Mouse (Mus musculus) thymus, postnatal 36 days (tissue): ENCODE measurements at regions not wholly inside any gene's neighbourhood (a gene's known extent, or its start where the extent isn't known, plus 50 kb on each side); places are given as distances from the start of the nearest gene placed in this dataset.

ENCODE experiments used
- DNase-seq, 2 experiments: peaks; one replicate each; pipeline ENCODE4 v3.0.0; 2022; ENCODE audit warnings: mixed read lengths in 2 of 2

DNA sequence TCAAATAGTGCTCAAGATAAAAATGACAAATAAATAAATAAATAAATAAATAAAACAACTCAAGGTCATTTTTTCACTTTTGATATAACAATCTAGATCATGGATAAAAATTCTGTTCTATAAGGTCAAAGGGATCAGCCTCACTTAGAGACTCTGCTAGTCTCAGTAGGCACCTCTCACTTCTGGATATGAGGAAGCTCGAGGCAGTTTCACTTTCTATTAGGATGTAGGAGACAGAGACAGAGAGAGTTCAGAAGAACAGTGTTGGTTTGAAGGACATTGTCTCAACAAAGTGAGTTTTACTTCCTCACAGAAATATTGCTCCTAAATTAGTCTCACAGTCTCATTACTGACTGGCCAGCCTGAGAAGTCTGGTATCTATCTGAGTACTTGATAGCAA is 458.9 kb downstream of the Trib2 start:
- DNase-seq, result no peak

DNA sequence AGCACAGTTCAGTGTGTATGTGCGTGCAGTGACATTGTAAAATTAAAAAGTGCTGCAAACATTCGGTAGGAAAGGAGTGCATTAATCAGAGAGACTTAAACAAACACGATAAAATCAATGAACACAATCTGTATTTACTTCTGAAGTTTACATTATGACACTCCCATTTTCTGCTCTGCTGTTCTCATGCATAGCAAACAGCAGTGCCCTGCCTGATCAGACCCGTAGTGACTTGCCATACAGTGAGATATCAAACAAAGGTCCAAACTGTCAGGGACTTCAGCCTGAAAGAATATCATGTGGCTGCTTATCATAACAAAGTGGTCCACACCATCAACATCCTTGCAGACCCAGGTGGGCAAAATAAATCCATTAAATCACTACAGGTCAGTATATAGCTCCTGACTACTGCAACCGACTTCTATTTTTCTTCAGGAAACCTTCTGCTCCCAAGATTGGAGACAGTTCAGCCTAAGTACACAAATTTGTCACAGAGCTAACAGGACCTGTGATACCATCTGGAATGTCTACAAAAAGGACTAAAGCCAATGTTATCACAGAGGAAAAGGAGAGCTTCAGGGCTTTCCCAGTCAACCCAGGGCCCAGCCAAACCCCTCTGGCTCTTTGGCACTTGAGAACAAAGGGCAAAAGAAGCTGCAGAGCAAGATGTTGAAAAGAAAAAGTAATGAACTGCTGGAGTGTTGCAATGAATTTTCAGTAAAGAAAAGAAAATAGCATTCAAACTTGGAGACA is 495.8 kb downstream of the Trib2 start:
- DNase-seq, result no peak

DNA sequence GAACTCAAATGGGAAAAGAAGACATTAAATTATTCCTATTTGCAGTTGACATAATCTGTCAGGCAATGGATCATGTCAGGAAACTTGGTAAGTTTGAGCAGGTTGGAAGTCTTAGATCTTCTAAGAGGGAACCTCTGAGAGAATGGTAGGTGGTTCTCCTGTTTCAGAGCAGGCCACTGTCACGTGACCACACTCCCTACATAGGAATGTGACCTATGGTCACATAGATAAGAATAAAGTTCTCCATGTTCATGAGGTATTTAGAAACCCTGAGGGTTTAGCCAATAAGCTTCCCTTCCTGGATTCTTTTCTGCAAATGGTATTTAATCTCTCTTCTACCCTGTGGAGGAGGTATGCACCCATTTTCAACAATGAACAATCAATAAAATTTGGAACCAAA is 497.1 kb downstream of the Trib2 start:
- no peak for DNase-seq

DNA sequence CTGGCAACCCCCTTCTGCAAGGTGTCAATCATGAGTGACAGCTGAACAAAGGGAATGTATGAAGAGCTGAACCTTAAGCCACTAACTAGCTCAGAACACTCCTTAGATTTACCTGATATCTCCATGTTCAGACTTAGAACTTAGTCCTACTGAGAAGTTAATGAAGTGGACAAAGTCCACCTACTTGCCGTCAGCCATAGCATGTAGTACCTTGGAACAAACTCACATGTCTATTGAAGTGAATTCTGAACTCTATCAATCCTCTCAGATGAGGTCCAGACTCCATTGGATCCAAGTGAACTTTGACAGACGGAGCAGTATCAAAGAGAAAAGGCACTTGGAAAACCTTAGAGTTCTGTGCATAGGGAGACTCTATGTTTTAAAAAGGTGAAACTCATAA is 521.8 kb downstream of the Trib2 start:
- DNase-seq, result no peak

DNA sequence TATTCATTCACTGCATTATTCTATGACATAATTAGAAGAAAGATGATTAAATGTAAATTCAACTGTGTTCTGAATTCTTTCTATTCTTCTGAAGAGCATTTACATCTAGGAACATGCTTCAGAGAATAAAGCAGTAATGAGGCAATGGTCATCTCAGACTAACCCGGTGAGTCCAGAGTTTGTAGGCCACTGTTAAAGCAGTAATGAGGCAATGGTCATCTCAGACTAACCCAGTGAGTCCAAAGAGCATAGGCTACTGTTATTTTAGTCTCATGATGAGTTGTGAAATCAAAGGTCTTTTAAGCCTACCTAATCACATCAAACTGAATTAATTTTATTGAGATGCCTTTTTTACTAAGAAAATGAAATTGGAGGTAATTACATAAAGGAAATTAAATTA is 554.6 kb downstream of the Trib2 start:
- DNase-seq, result no peak

DNA sequence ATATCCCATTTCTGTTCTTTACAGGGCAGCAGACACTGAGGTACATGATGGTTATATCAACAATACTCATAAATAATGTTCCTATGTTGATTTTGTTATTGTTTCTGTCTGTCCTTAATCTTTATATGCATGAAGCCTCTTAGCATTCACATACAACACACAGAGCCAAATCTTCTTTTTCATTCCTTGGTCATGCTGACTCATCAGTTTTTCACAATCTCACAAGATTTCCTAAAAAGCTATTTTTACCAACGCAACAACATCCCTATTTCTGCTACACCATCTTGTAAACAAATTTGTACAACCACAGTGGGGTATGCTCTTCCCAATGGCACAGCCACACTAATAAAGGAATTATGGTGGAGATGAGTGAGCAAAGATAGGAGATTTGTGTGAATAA is 555.1 kb downstream of the Trib2 start:
- no peak for DNase-seq

DNA sequence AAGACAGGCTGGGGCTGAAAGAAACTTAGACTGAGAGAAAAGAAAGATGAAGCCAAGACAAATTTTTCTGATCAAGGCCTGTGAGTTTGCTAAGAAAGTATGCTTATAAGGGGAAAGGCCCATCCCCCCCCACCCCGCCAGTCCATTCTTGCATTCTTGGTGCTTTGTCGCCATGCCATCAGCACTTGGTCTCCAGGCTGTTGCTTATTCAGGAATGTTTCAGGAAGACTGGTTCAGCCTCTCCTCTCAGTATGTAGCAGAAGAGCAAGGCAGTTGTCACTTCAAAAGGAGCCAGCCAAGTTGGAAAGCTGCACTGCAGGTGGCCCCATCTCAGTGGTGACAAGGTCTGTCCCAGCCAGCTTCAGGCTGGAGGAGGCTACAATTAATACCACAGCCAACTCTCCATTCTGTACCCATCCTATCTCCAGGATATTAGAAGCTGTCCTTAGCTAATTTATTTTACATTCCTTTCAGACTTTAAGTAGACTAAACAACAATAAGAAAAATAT is 555.8 kb downstream of the Trib2 start:
- no peak for DNase-seq

DNA sequence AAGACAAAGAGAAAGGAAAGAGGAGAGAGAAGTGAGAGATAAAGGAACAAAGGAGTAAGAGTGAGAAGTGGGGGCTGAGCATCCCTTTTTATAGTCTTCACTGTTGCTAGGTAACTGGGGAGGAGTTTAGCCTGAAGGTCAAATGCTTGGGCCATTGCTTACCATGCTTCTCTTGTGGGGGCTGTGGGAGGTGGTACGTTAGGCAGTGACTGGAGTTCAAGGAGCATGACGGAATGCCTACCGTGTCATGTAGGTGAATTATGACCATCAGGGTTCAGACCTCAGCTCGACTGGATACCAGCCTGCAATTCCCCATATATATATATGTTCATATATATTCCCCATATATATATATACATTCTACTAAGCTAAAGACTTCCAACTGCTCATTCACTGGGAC is 571.8 kb downstream of the Trib2 start:
- DNase-seq, result no peak

DNA sequence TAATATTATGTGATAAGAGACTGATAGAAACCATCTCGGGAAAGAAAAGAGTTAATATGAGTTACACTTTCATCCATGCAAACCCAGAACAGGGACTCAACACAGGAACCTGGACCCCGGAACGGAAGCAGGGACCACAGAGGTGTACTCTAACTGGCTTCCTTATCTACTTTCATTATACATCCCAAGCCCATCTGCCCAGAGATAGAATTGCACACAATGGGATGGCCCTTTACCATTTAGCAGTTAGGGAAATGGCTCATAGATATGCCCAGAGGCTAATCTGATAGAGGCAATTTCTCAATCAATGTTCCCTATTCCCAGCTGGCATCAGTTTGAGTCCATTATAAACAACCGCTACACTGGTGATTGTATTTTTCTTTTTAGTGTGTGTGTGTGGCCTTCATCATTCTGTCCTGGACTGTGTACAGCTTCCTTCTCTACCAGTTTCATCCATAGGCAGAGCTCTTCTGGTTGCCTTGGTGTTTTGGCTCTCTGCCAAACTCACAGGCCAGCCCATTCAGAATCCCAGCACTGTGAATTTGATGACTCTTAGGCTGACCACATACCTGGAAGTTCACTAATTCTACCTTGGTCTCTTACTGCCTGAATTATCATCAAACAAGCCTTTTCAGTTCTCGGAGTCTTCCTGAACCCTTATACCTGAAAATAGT is 594.1 kb downstream of the Trib2 start:
- DNase-seq, result no peak

DNA sequence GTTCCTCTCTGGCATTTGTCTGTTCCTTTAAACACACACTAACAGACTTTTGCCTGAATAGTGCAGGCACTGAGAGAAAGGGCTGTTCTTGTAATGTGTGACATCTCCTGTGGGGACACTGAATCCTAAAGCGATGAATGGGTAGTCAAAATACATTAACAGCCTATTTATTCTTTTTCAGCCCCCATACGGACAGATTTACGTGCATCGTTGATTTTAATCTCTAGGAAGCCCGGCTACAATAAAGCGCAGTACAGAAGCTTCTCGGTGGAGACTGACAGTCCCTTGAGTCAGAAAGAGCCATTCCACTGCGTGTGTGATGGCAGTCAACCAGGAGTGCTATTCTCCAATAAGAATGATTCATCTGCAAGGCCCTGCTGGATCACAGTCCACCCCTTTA is 598.2 kb downstream of the Trib2 start:
- DNase-seq, result no peak

DNA sequence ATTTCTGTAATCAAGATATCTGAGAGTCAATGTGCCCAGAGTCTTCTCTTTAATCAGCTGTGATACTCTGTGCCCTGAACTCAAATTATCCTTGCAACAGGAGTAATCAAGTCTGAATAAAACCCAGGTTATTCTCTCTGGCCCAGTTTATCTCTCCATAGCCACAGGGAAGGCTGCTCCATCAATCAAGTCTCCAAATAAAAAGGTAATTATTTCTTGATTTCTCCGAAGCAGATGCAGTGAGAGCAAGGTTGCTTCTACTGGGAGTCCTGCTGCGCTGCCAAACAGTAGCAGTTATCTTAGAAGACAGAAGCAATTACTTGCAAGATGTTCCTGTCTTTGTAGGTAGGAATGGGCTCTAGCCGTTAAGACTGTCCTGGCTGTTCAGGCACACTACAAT is 600.5 kb downstream of the Trib2 start:
- DNase-seq, result no peak

DNA sequence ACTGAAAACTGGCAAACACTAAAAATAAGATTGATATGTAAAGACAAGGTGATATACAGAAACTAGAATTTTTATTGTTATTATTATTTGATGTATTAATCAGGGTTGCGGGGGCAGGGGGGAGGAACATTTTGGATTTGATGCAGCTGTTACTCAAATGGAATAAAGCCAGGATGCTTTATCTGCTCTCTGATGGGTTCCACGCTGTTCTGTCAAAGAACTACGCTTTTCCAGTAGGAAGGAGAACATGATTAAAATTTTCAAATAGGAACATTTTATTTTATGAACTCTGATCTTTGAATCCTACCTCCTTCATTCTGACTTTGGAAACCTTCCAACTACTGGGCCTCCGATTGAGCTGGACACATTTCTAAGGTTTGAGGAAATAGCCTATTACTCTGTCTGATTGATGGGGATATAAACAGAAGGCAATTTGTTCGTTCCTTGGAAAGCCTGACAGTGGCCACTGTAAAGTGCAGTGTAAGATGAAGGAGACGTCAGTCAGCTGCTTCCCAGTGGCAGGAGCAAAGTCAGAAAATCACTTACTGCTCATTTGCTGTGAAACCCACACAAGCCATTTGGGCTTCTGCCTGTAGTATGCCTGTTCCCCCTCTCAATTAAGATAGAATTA is 642.2 kb downstream of the Trib2 start:
- no peak for DNase-seq

DNA sequence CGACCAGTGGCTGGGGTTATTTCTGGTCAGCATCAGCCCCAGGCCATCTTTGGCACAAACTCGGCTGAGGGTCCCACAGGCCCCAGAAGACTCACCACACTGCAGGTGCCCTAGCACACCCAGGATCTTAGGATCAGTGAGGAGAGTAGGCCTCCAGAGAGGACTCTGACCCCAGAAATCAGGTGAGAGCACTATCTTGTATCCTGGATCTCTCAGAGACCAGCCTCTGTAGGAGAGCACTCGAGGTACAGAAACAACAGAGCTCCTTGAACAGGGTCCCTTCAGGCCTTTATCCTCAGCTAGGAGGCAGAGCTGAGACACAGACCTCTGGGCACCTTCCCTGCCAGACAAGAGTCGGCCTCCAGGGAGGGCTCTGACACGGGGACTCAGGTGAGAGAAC is 654.1 kb downstream of the Trib2 start:
- DNase-seq, result no peak

DNA sequence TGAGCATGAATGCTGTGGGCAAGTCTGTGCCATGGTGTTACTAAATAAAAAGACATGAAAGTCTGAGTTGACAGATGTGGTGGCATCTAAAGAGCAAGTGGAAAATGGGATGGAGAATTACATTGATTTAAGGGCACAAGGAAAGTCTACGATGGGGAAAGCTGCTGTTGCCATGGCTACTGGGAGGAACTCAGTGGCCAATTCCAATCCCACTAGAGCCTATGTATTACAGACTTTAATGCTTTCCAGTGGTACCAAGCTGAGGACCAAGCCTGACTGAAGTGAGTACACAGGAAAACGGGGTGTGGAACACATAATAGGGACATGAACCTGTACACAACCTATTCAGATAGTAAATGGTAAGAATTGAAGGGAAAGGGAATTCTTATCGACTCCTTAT is 654.9 kb downstream of the Trib2 start:
- DNase-seq, result no peak

DNA sequence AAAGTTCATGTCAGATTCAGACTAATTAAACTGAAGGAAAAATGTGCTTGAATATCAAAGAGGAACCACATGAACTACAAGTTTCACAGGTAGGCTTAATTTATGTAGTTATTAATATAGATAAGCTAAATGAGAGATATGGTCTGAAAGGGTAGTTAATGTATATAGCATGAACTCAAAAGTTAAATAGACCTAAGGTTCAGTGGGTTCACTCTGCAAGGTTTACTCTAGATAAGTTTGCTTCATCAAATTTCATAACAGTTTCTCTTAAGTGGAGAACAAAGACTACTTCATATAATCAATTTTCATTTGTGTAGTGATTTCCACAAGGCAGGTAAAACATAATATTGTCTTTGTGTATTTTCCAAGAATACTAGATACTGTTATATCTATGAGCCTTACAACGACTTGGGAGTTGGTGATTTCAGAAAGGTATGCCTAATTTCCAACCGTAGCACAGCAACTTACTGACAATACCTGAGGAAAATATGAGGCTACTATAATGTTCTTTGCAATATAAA is 656.2 kb downstream of the Trib2 start:
- DNase-seq, result no peak

DNA sequence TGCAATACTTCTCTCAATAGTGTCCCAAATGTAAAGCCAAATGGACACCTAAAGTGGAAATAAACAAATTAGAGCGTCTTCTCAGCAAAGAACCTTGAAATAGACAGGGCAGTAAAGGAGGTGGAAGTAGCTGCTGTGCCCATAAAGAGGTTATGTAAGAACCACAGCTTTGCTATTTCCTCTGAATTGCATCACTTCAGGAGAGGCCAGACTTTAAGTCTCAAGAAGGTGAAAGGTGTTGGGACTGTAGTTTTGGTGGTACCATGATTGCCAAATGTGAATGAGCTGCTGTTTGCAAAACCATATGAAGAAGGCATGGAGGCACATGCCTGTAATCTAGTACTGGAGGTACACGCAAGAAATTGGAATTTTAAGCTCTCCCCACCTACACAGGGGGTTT is 670.3 kb downstream of the Trib2 start:
- DNase-seq, result no peak

DNA sequence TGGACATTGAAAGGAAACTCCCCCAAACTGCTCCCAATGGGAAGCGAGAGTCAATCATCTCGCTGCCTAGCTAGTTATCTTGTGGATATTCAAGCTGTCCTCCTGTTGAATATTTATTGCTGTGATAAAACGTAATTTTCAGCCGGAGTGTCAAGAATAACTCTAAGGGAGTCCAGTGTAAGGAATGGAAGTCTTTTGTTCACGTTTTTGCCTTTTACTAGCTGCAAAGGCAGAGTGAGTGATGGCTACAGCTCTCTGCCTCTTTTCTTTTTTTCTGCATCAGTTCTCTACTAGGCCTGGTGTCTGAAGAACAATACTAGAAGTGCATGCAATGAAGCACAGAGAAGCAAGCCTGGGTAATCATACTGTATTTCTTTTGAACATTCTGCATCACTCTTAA is 679.7 kb downstream of the Trib2 start:
- no peak for DNase-seq

DNA sequence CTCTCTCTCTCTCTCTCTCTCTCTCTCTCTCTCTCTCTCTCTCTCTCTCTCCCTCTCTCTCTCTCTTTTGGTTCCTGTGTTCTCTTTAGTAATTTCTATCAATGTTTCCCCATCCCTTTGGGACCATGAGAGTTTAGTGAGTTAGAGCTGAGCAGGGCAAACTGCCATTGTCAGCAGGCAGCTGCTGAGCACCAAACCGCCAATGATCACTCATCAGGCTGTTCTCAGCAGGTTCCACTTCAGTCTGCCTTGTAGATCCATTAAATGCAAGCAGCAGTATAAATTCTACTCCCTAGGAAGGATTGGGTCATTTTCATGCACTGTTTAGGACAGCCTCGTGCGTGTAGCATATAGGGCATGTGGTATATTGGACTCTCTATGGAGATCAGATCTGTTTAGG is 692.5 kb downstream of the Trib2 start:
- DNase-seq, result no peak

DNA sequence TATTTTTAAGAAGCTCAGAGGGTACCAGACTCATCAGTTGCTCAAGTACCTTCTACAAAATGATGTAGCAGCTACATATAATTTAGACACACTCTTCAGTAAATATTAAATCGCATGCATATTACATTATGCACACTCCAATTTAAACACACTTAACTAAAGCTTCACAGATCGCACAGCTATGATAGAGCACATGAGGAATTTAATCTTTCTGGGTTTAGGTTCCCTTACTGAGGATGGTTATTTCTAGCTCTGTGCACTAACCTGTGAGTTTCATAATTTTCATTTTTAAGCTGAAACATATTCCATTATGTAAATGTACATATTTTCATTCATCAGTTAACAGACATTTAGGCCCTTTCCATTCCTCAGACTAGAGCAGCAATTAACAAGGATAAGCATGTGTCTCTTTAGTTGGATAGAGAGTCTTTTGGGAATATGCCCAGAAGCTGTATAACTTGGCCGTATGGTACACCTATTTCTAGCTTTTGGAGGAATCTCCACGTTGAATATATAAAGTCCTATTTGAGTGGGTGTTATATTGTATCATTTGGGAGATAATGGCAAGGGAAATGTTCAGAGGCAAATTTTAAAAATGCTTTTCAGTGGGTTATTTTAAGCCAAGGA is 694.0 kb downstream of the Trib2 start:
- DNase-seq, result no peak

DNA sequence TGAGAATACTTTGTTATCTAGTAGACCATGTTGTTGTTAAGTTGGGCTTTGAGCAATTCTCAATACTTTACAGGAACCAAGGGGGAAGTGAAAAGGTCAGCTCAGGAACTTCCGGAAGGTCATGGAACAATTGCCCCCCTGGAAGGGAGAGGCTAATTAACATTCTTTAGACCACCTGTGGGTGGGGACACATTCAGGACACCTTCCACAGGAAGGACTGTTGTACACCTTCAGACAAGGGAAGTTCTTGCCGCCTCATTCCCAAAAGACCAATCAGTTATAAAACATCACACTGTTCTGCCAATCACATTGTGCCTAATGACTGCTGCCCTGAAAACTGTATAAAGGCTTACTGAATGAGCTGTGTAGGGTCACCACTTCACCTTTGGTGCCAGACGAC is 701.2 kb downstream of the Trib2 start:
- no peak for DNase-seq

DNA sequence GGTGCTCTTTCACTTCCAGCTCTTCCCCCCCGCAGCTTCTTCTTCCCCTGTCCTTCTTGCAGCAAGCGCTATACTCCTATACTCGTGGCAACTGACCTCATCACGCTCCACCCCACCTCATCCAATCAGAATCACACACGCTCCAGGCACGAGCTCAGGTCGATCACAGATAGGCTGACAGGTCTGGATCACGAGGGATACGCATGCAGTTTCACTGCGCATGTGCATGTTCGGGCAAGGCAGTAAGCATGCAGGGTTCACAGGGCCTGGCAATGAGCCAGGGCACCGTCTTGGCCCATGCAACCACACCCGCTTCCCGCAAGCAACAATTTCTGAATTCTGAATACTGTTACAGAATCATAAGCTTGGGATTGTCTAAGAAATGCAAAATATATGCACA is 701.9 kb downstream of the Trib2 start:
- no peak for DNase-seq

DNA sequence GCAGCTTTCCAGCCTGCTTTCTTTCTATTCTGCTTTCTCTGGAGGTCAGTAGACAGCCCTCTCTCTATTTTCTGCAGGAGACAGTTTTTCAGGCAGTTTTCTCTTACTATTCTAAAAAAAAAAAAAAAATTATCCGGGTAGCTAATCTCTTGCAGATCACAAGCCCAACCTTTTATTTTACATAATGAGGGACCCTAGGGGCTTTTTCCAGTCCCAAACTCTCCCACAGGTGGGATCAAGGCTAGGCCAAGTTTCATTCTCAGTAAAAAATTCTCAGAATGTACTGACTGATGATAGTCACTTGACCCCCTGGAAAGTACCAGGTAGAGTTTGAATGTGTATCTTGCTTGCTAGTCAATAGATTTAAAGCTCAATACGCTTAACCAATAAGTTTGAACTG is 705.7 kb downstream of the Trib2 start:
- DNase-seq, result no peak

DNA sequence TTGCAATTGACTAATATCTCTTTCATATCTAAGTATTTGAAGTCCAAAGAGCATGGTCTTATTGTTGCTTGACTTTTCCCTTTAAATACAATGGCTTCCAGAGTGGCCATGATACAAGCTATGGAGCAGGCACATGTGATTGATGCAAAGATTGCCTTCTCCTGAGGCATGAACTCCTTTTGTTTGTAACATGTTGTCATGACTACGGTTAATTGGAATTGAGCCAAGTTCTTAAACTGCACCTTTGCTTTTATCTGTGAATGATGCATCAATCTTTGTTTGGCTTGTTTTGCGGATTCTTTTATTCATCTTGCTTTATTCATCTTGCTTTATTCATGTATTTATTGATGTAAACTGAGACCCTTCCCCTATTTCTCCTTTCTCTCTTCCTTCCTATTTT is 711.8 kb downstream of the Trib2 start:
- no peak for DNase-seq

DNA sequence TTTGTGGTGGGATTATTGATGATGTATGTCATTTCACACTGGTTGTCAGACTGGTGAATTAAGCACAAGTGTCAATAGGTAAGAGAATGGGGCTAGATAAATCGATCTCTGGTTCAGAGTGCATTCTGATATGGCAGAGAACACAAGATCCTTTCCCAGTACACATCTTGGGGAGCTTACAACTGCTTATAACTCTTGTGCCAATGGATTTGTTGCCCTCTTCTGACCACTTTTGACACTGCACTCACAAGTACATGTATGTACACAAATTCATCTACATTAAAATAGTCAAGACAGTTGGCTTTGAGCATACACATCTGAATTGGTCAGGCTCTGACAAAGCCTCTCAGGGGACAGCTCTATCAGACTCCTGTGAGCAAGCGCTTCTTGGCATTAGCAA is 738.1 kb downstream of the Trib2 start:
- DNase-seq, result no peak
